Mouse (Mus musculus) cortical plate, adult 2 months (tissue): ENCODE results near the gene Gpr1.
A peak's percentile ranks its signal among the peaks of the same experiment; 100 is the strongest.

Source experiments
- CTCF ChIP-seq: fragments of 200-500 bp; IDR thresholded peaks from 2 replicates; pipeline ENCODE4 v1.5.1; 2011; ENCODE audit warnings: mild to moderate bottlenecking, control low read depth, low read length; ENCODE audit not compliant: insufficient read depth; ENCODE audit errors: extremely low read depth
- POLR2A ChIP-seq: fragments of 200-500 bp; IDR thresholded peaks from 2 replicates; pipeline ENCODE4 v1.6.1; 2011; ENCODE audit warnings: mild to moderate bottlenecking, low read length, control low read depth; ENCODE audit not compliant: insufficient read depth; ENCODE audit errors: extremely low read depth

- TF ChIP-seq POLR2A (no peak), CTCF (0 out of 2 replicates have a peak, but pooled peaks have one; percentile 5)
Measured at GRCm38 (mm10) chr1:63203950-63204659, 10.2 kb downstream of the Gpr1 start.
